Mouse (Mus musculus) neural tube, embryonic 11.5 days (tissue): ENCODE measurements around the gene Zan. TPM values are rescaled to one million over a fixed set of nuclear protein-coding genes. Genes with fewer than 3 reads are reported as not detected.

Experiments used
- ATAC-seq: fragments of 200-750 bp; cut with Nextera tagmentation; 2 replicates; pipeline ENCODE4 v1.8.0; 2017; ENCODE audit warnings: moderate number of reproducible peaks, mild to moderate bottlenecking, moderate TSS enrichment, moderate library complexity; ENCODE audit not compliant: insufficient read depth, low FRiP score, low TSS enrichment
- DNase-seq: peaks from one replicate; pipeline ENCODE4 v3.0.0-alpha.2; 2015; ENCODE audit warnings: low spot score
- H3K27ac ChIP-seq: fragments of 300-500 bp; sonication (generic); 2 replicates; pipeline ENCODE4 v1.5.1; 2014; ENCODE audit warnings: low read depth, mild to moderate bottlenecking, low read length
- H3K27me3 ChIP-seq: fragments of 300-500 bp; sonication (generic); 2 replicates; pipeline ENCODE4 v1.6.1; 2014; ENCODE audit warnings: mild to moderate bottlenecking, low read length, mixed read lengths; ENCODE audit not compliant: control insufficient read depth, insufficient read depth
- H3K36me3 ChIP-seq: fragments of 300-500 bp; sonication (generic); 2 replicates; pipeline ENCODE4 v1.6.1; 2014; ENCODE audit warnings: mild to moderate bottlenecking, low read length, moderate library complexity, mixed read lengths; ENCODE audit not compliant: control insufficient read depth, insufficient read depth
- H3K4me1 ChIP-seq: fragments of 300-500 bp; sonication (generic); 2 replicates; pipeline ENCODE4 v1.6.1; 2014; ENCODE audit warnings: low read length, mixed read lengths; ENCODE audit not compliant: control insufficient read depth, insufficient read depth
- H3K4me2 ChIP-seq: fragments of 300-500 bp; sonication (generic); 2 replicates; pipeline ENCODE4 v1.6.1; 2014; ENCODE audit warnings: low read depth, mild to moderate bottlenecking, moderate library complexity
- H3K4me3 ChIP-seq: fragments of 300-500 bp; sonication (generic); 2 replicates; pipeline ENCODE4 v1.5.1; 2014; ENCODE audit warnings: low read depth, low read length
- H3K9ac ChIP-seq: fragments of 300-500 bp; sonication (generic); 2 replicates; pipeline ENCODE4 v1.6.1; 2014; ENCODE audit warnings: mild to moderate bottlenecking, low read length
- H3K9me3 ChIP-seq: fragments of 300-500 bp; sonication (generic); 2 replicates; pipeline ENCODE4 v1.6.1; 2016; ENCODE audit warnings: low read length; ENCODE audit not compliant: control insufficient read depth
- WGBS: fragments of 180-500 bp; shearing (Covaris S2); extraction: QIAGEN DNeasy Blood & Tissue Kit; methylation state at CpG from one replicate; pipeline ENCODE4 v1.1.7; 2014; 5-methylcytosine and 5-hydroxymethylcytosine counted together
- polyA plus RNA-seq: library from polyadenylated mRNA; unstranded; fragments of >200 nt; fragmentation: Nextera tagmentation; extraction: Ambion mirVana; gene quantifications from 2 replicates; pipeline ENCODE4 v1.2.1, GENCODE M21; 2014

Zan gene
- polyA plus RNA-seq, 1 experiment from 2014 or later = 0.05 TPM

DNA sequence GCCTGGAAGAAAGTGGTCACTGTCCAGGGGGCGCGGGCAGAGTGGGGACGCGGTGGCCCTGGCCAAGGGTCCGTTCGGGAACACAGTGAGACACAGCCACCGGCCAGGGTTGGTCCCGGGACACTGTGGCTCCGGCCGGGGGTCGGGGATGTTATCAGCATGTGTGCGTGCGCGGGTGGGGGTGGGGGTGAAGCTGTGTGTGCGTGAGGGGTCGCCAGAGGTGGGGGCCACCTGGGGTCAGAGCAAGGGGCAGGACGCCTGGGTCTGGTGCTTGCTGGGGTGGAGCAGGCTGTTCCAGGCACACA, 8.9 kb upstream of the Zan start:
- peaks cover 10% of the 10 kb centered on the region for H3K4me1 ChIP-seq
- ATAC-seq (no peak), DNase-seq (no peak)
- H3K36me3 ChIP-seq = no peaks in the 10 kb centered on the region
- no peaks in the 10 kb centered on the region for H3K9me3 ChIP-seq
- H3K4me3 ChIP-seq = peak overlapping the region; percentile 30
- WGBS = under 1% methylated on average over 17 of the region's 17 CpGs
- no peaks in the 10 kb centered on the region for H3K27me3 ChIP-seq
- H3K4me2 ChIP-seq = peak overlapping the region; percentile 77
- H3K9ac ChIP-seq = peak overlapping the region; percentile 33
- no peak overlapping the region for H3K27ac ChIP-seq

- no peaks in the 10 kb centered on the region for H3K9me3 ChIP-seq
- 4% methylated on average over 28 of the region's 30 CpGs for WGBS
- DNase-seq = peak; percentile 41
- H3K27ac ChIP-seq = no peak overlapping the region
- peak overlapping the region; percentile 30 for H3K4me3 ChIP-seq
- peak overlapping the region; percentile 33 for H3K9ac ChIP-seq
- peak overlapping the region; percentile 77 for H3K4me2 ChIP-seq
- no peaks in the 10 kb centered on the region for H3K27me3 ChIP-seq
- no peak for ATAC-seq
- H3K36me3 ChIP-seq = no peaks in the 10 kb centered on the region
- H3K4me1 ChIP-seq = peaks cover 10% of the 10 kb centered on the region
Measured at GRCm38 (mm10) chr5:137485071-137485850, 8.4 kb upstream of the Zan start.

GRCm38 (mm10) chr5:137481897-137482296, 5.0 kb upstream of the Zan start:
- Histone ChIP-seq H3K4me1 (peaks cover 10% of the 10 kb centered on the region), H3K4me3 (no peak overlapping the region), H3K27ac (no peak overlapping the region), H3K27me3 (no peaks in the 10 kb centered on the region), H3K4me2 (no peak overlapping the region), H3K9me3 (no peaks in the 10 kb centered on the region), H3K36me3 (no peaks in the 10 kb centered on the region), H3K9ac (no peak overlapping the region)
- 11% methylated on average over 8 of the region's 8 CpGs for WGBS
- no peak for DNase-seq
- ATAC-seq = no peak

DNA sequence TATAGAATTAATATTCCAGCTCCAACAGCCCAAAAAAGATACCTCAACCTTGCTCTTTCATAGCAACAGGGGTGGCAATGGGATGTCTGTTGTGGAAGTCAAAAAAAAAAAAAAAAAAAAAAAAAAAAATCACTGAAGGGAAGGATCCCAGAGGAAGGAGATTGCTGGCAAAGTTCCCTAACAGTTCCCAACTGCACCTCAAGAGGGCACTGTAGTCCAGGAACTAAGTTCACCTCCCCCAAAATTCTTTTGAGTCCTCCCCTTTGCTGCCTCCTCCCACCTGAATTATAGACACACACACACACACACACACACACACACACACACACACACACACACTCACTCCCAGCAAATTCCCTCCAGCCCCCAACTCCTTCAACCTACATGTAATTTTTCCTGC, 4.3 kb upstream of the Zan start:
- Histone ChIP-seq H3K9me3 (no peaks in the 10 kb centered on the region), H3K36me3 (no peaks in the 10 kb centered on the region), H3K4me3 (no peak overlapping the region), H3K9ac (no peak overlapping the region), H3K4me1 (peaks cover 10% of the 10 kb centered on the region), H3K27me3 (no peaks in the 10 kb centered on the region), H3K27ac (no peak overlapping the region), H3K4me2 (no peak overlapping the region)
- DNase-seq (peak; percentile 79), ATAC-seq (no peak)

DNA sequence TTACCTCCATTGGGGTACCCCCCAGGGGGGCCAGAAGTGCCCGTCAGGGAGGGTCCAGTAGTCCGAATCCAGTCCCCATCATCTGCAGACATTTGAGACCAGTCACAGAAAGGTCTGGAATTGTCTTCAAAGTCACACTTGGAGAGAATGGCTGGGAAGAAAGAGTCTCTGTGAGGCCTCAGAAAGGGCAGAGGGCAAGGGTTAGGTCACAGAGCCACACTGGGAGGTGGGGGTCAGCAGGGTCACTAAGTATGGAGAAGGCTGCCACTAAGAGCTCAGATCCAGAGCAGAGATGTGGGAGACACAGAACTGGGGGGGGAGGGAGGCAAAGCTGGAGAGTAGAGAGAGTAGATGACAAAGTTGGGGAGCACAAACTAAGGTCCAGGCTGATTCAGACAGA, 2.5 kb downstream of the Zan start:
- DNase-seq (no peak), ATAC-seq (no peak)
- Histone ChIP-seq H3K4me3 (no peak overlapping the region), H3K4me2 (no peak overlapping the region), H3K9ac (no peak overlapping the region), H3K9me3 (no peaks in the 10 kb centered on the region), H3K36me3 (no peaks in the 10 kb centered on the region), H3K27me3 (no peaks in the 10 kb centered on the region), H3K27ac (no peak overlapping the region), H3K4me1 (no peaks in the 10 kb centered on the region)
- 15% methylated on average over 2 of the region's 2 CpGs for WGBS

DNA sequence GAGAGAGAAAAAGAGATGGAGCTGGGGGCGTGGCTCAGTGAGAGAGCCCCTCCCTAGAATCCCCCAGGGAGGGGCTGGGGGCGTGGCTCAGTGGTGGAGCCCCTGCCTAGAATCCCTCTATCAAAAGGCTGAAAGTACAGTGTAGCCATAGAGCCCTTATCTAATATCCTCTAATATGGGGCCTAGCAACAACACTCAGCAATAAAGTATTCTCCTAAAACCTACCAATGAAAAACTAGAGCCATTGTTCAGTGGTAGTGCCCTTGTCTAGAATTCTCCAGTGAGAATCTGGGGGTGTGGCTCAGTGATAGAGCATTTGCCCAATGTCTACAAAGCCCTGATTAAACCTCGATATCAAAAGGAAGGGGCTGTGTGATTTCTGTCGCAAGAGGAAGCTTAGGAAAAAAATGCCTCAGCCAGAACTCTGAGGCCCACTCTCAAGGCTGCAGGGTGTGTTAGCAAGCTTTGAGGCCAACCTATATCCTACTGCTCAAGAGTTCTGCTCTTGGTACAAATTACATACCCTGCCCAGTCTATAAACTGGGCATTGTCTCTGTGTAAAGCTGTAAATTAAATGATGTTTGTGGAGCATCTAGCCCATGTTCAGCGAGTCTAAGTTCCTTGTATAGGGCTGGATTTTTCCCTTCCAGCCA, 4.5 kb downstream of the Zan start:
- H3K4me2 ChIP-seq = no peak overlapping the region
- DNase-seq (no peak), ATAC-seq (no peak)
- H3K9ac ChIP-seq = no peak overlapping the region
- no peak overlapping the region for H3K4me3 ChIP-seq
- no peaks in the 10 kb centered on the region for H3K27me3 ChIP-seq
- 66% methylated on average over 5 of the region's 5 CpGs for WGBS
- no peaks in the 10 kb centered on the region for H3K36me3 ChIP-seq
- H3K9me3 ChIP-seq = no peaks in the 10 kb centered on the region
- H3K27ac ChIP-seq = no peak overlapping the region
- no peaks in the 10 kb centered on the region for H3K4me1 ChIP-seq

DNA sequence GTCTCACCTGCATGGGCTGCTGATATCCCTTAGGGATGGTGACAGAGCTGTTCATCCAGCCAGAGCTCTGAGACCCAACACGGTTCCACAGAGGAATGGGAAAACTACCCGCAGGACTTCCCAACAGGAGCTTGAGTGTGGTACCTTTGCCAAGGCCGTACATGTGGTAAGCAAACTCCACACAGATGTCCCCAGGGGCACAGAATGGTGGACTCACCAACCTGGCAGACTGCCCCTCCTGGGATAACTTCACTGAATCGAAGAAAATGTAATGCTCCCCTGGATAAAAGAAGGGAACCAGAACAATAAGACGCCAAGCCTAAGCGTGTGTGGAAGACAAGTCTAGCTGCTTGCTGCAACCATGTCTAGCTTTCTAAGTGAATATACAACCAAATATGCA, 9.9 kb downstream of the Zan start:
- Histone ChIP-seq H3K9ac (no peak overlapping the region), H3K4me1 (no peaks in the 10 kb centered on the region), H3K9me3 (no peaks in the 10 kb centered on the region), H3K27me3 (no peaks in the 10 kb centered on the region), H3K36me3 (no peaks in the 10 kb centered on the region), H3K4me3 (no peak overlapping the region), H3K27ac (no peak overlapping the region), H3K4me2 (no peak overlapping the region)
- no peak for DNase-seq
- no peak for ATAC-seq
- WGBS = 97% methylated on average over 6 of the region's 6 CpGs

DNA sequence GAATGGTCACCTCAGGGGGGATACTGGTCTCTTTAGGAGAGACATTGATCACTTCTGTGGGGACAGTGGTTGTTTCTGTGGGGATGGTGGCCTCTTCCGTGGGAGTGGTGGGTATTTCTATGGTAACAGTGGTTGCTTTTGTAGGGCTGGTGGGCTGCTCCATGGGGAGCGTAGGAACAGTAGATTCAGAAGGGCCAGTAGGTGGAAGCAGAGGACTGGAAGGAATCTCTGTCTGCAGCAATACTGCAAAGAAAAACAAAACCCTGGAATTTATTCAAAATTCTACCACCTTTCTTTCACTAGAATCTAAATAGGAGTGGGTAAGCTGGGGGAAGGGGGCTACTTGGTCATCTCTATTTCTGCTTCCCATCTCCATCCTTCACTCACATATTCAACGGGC, 11.8 kb downstream of the Zan start:
- no peak overlapping the region for H3K4me2 ChIP-seq
- WGBS = 60% methylated on average over 3 of the region's 3 CpGs
- no peaks in the 10 kb centered on the region for H3K36me3 ChIP-seq
- no peak for ATAC-seq
- H3K27me3 ChIP-seq = no peaks in the 10 kb centered on the region
- no peaks in the 10 kb centered on the region for H3K4me1 ChIP-seq
- H3K27ac ChIP-seq = no peak overlapping the region
- no peak for DNase-seq
- no peak overlapping the region for H3K9ac ChIP-seq
- H3K9me3 ChIP-seq = no peaks in the 10 kb centered on the region
- H3K4me3 ChIP-seq = no peak overlapping the region

GRCm38 (mm10) chr5:137455866-137456591, 20.8 kb downstream of the Zan start:
- Histone ChIP-seq H3K27me3 (no peaks in the 10 kb centered on the region), H3K36me3 (no peaks in the 10 kb centered on the region), H3K4me1 (no peaks in the 10 kb centered on the region), H3K27ac (no peak overlapping the region), H3K4me3 (no peak overlapping the region), H3K9me3 (no peaks in the 10 kb centered on the region), H3K4me2 (no peak overlapping the region), H3K9ac (no peak overlapping the region)
- 53% methylated on average over 7 of the region's 7 CpGs for WGBS
- DNase-seq = no peak
- no peak for ATAC-seq
